Mouse (Mus musculus) ES-Bruce4 (cell line): Measurements from ENCODE around the gene Tnfaip8l1.

Experiments
- CTCF ChIP-seq: IDR thresholded peaks from one replicate; pipeline ENCODE4 v1.8.1; 2011; ENCODE audit warnings: low read depth, low read length
- POLR2A ChIP-seq: IDR thresholded peaks from one replicate; pipeline ENCODE4 v1.8.1; 2011; ENCODE audit warnings: low read length; ENCODE audit not compliant: insufficient read depth

DNA sequence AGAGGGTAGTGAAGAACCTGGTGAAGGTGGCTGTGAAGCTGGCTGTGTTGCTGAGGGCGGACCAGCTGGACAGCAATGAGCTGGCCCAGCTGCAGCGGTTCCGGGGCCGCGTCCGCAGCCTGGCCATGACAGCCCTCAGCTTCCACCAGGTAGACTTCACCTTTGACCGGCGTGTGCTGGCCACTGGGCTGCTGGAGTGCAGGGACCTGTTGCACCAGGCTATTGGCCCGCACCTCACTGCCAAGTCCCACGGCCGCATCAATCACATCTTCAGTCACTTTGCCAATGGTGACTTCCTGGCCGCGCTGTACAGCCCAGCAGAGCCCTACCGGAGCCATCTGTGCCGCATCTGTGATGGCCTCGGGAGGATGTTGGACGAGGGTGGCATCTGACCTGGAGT, 9.6 kb downstream of the Tnfaip8l1 start:
- TF ChIP-seq POLR2A (no peak), CTCF (no peak)
